Mouse (Mus musculus) midbrain, postnatal 0 days (tissue): ENCODE results near the gene Olfr222. TPM values are rescaled to one million over a fixed set of nuclear protein-coding genes. Genes with fewer than 3 reads are reported as not detected.
"Not testable (repeated sequence)": the region's sequence is repeated elsewhere in the genome, so short reads cannot be mapped to it uniquely, and the experiment has no call there.

Experiments used
- ATAC-seq: fragments of 200-750 bp; cut with Nextera tagmentation; 2 replicates; pipeline ENCODE4 v1.8.0; 2017; ENCODE audit warnings: moderate number of reproducible peaks, mild to moderate bottlenecking, moderate TSS enrichment, moderate library complexity; ENCODE audit not compliant: low FRiP score
- DNase-seq: peaks from one replicate; pipeline ENCODE4 v3.0.0-alpha.2; 2015; ENCODE audit warnings: low spot score
- H3K27ac ChIP-seq: fragments of 300-500 bp; sonication (generic); 2 replicates; pipeline ENCODE4 v1.5.1; 2014; ENCODE audit warnings: low read depth, mild to moderate bottlenecking, low read length, mixed read lengths
- H3K27me3 ChIP-seq: fragments of 300-500 bp; sonication (generic); 2 replicates; pipeline ENCODE4 v1.6.1; 2014; ENCODE audit warnings: low read length, control low read depth, mixed read lengths; ENCODE audit not compliant: insufficient read depth
- H3K36me3 ChIP-seq: fragments of 300-500 bp; sonication (generic); 2 replicates; pipeline ENCODE4 v1.6.1; 2014; ENCODE audit warnings: low read length, control low read depth, mixed read lengths; ENCODE audit not compliant: insufficient read depth
- H3K4me1 ChIP-seq: fragments of 300-500 bp; sonication (generic); 2 replicates; pipeline ENCODE4 v1.6.1; 2014; ENCODE audit warnings: mild to moderate bottlenecking, control low read depth, antibody characterized with exemption, low read length, mixed read lengths; ENCODE audit not compliant: insufficient read depth
- H3K4me2 ChIP-seq: fragments of 300-500 bp; sonication (generic); 2 replicates; pipeline ENCODE4 v1.6.1; 2014; ENCODE audit warnings: low read depth, mild to moderate bottlenecking, low read length, mixed read lengths; ENCODE audit not compliant: poor library complexity, severe bottlenecking
- H3K4me3 ChIP-seq: fragments of 300-500 bp; sonication (generic); 2 replicates; pipeline ENCODE4 v1.5.1; 2014; ENCODE audit warnings: low read depth, mild to moderate bottlenecking, low read length, moderate library complexity
- H3K9ac ChIP-seq: fragments of 300-500 bp; sonication (generic); replicated peaks from 2 replicates; pipeline ENCODE4 v1.6.1; 2014; ENCODE audit warnings: mild to moderate bottlenecking, low read length, moderate library complexity, mixed read lengths; ENCODE audit not compliant: poor library complexity, severe bottlenecking
- H3K9me3 ChIP-seq: fragments of 300-500 bp; sonication (generic); 2 replicates; pipeline ENCODE4 v1.6.1; 2016; ENCODE audit warnings: low read length, control low read depth
- CTCF ChIP-seq: IDR thresholded peaks from 2 replicates; pipeline ENCODE4 v1.5.1; 2016; ENCODE audit warnings: antibody characterized with exemption, mild to moderate bottlenecking
- WGBS: fragments of 180-500 bp; shearing (Covaris S2); extraction: QIAGEN DNeasy Blood & Tissue Kit; methylation state at CpG from one replicate; pipeline ENCODE4 v1.1.7; 2014; 5-methylcytosine and 5-hydroxymethylcytosine counted together
- polyA plus RNA-seq: library from polyadenylated mRNA; unstranded; fragments of >200 nt; fragmentation: Nextera tagmentation; extraction: Ambion mirVana; gene quantifications from 2 replicates; pipeline ENCODE4 v1.2.1, GENCODE M21; 2015
- total RNA-seq: library from RNA; depleted of rRNA; stranded (reverse); fragments of >200 nt; gene quantifications from 2 replicates; pipeline ENCODE4 v1.2.3, GENCODE M21; 2014; rRNA removed

Olfr222 gene
- total RNA-seq: not detected in 2 replicates
- not detected in 2 replicates for polyA plus RNA-seq

- H3K27me3 ChIP-seq, H3K4me3 ChIP-seq, H3K9ac ChIP-seq: not testable (repeated sequence)
Observed at GRCm38 (mm10) chr11:59576135-59576534, at the start of gene Olfr222. Gene Olfr222 (minus strand): TSS chr11:59576235.

DNA sequence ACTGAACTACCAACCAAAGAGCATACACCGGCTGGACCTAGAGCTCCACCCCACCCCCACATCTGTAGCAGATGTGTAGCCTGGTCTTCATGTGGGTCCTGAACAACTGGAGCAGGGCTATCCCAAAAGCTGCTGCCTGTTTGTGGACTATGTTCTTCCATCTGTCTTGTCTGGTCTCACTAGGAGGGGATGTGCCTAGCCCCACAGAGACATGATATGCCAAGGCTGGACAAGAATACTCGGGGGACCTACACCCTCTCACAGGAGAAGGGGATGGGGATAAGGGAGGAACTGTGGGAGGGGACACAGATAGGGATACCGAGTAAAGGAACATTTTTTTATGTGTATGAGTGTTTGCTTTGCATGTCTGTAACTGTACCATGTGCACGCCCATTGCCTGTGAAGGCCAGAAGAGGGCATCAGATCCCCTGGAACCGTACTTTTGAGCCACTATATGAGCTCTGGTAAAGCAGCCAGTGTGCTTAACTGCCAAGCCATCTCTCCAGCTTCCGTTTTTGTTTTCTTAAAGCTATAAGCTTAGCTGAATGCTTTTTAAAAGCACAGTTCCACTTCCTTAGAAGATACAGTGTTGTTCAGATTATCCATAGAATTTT lies 48.1 kb upstream of the Olfr222 start:
- no peaks in the 10 kb centered on the region for H3K4me1 ChIP-seq
- no peak overlapping the region for H3K9ac ChIP-seq
- DNase-seq (peak; percentile 80), ATAC-seq (0 out of 2 replicates have a peak, but pooled peaks have one; percentile 56)
- no peaks in the 10 kb centered on the region for H3K27me3 ChIP-seq
- no peak overlapping the region for H3K4me3 ChIP-seq
- WGBS: 36% methylated on average over 6 of the region's 6 CpGs
- no peaks in the 10 kb centered on the region for H3K36me3 ChIP-seq
- H3K4me2 ChIP-seq: no peak overlapping the region
- H3K27ac ChIP-seq: no peak overlapping the region
- no peaks in the 10 kb centered on the region for H3K9me3 ChIP-seq
- TF ChIP-seq CTCF: peak; percentile 86

More at GRCm38 (mm10) chr11:59576135-59576534, at the start of gene Olfr222:
- ATAC-seq, DNase-seq, H3K4me1 ChIP-seq, H3K9me3 ChIP-seq, H3K4me2 ChIP-seq, H3K36me3 ChIP-seq, H3K27ac ChIP-seq: not testable (repeated sequence)

- no peak overlapping the region for H3K4me3 ChIP-seq
- ATAC-seq (no peak), DNase-seq (no peak)
- H3K4me2 ChIP-seq: no peak overlapping the region
- H3K9ac ChIP-seq: no peak overlapping the region
- WGBS: 77% methylated on average over 3 of the region's 3 CpGs
- TF ChIP-seq CTCF: no peak
- no peaks in the 10 kb centered on the region for H3K9me3 ChIP-seq
- H3K27ac ChIP-seq: no peak overlapping the region
- no peaks in the 10 kb centered on the region for H3K36me3 ChIP-seq
- no peaks in the 10 kb centered on the region for H3K27me3 ChIP-seq
- no peaks in the 10 kb centered on the region for H3K4me1 ChIP-seq
Observed at GRCm38 (mm10) chr11:59622214-59622613, 46.2 kb upstream of the Olfr222 start.

DNA sequence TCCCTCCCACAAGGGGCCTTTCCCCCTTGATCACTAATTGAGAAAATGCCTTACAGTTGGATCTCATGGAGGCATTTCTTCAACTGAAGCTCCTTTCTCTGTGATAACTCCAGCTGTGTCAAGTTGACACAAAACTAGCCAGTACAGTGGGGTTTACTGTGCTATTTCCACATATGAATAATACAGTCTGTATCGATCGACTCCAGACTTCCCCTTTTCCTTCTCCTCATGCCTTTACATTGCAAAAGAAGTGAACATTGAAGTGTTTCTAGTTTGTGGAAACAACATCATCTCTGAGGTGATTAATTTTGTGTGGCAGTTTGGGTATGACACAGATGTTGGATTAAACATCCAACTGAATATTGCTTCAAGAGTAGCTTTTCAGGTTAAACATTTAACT lies 41.0 kb upstream of the Olfr222 start:
- H3K27ac ChIP-seq, DNase-seq, H3K9ac ChIP-seq, H3K27me3 ChIP-seq, ATAC-seq, H3K9me3 ChIP-seq, H3K4me3 ChIP-seq, H3K36me3 ChIP-seq, H3K4me1 ChIP-seq, H3K4me2 ChIP-seq: not testable (repeated sequence)
- 99% methylated on average over 2 of the region's 2 CpGs for WGBS

GRCm38 (mm10) chr11:59614120-59614519 lies 38.1 kb upstream of the Olfr222 start:
- Histone ChIP-seq H3K4me1 (no peaks in the 10 kb centered on the region), H3K9me3 (no peaks in the 10 kb centered on the region), H3K9ac (no peak overlapping the region), H3K36me3 (no peaks in the 10 kb centered on the region), H3K4me3 (no peak overlapping the region), H3K27ac (no peak overlapping the region), H3K27me3 (no peaks in the 10 kb centered on the region), H3K4me2 (no peak overlapping the region)
- WGBS: 54% methylated on average over 4 of the region's 4 CpGs
- TF ChIP-seq CTCF: peak; percentile 75
- ATAC-seq: no peak
- DNase-seq: peak; percentile 69

DNA sequence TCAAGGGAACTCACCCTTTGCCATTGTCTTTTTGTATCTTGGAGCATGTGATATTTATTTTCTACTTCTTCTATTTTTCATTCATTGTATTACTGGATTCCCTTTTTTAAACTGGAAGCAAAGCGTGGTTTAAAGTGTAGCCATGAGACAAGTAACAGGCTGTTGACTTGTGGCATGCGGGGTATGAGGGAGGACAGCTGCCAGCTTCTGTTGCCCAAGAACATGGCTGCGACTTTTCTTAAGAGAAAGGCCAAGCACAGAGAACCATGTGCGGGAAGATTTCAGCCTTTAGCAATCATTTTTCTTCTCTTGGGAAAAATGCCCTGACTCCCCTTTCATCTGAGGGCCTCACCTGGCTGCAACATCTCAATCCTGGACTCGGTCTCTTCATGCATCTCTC lies 35.6 kb upstream of the Olfr222 start:
- DNase-seq (no peak), ATAC-seq (no peak)
- no peaks in the 10 kb centered on the region for H3K9me3 ChIP-seq
- H3K27ac ChIP-seq: no peak overlapping the region
- no peak for TF ChIP-seq CTCF
- WGBS: 91% methylated on average over 5 of the region's 5 CpGs
- H3K4me1 ChIP-seq: no peaks in the 10 kb centered on the region
- H3K4me3 ChIP-seq: no peak overlapping the region
- no peaks in the 10 kb centered on the region for H3K27me3 ChIP-seq
- no peak overlapping the region for H3K4me2 ChIP-seq
- H3K36me3 ChIP-seq: no peaks in the 10 kb centered on the region
- no peak overlapping the region for H3K9ac ChIP-seq
